Mouse (Mus musculus): Measurements from ENCODE around the gene Vangl2. TPM values are rescaled to one million over a fixed set of nuclear protein-coding genes. Genes with fewer than 3 reads are reported as not detected.
"Not testable (repeated sequence)": the region's sequence is repeated elsewhere in the genome, so short reads cannot be mapped to it uniquely, and the experiment has no call there.

Gene Vangl2
- total RNA-seq, 2 experiments from 2014 or later, result 1.4 TPM

DNA sequence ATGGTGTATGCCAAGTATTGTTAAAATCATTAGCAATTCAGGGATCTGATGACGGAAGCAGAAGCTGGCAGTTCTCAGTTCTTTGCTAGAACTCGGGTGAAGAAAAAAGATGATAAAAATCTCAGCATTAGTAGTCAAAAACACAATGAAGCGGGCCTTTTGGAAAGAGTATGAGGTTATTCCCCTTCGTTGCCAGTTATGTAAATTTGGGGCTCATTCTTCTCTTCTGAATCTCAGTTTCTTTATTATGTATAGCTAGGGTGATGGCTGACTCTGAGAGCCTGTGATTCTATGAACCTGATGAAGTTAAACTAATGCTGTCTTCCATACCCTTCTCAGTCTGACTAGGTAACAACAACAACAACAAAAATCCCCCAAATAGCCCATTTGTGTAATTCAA, 52.4 kb downstream of the Vangl2 start:
- no peak for DNase-seq
- intact Hi-C loops (cut with DNase I), result no loop called here

GRCm38 (mm10) chr1:171975377-171975776, 52.9 kb downstream of the Vangl2 start:
- DNase-seq, result no peak
- intact Hi-C loops (cut with DNase I), result no loop called here

GRCm38 (mm10) chr1:171974361-171974760, 53.9 kb downstream of the Vangl2 start:
- DNase-seq; intact Hi-C loops (cut with DNase I): not testable (repeated sequence)

GRCm38 (mm10) chr1:171970854-171971586, 57.2 kb downstream of the Vangl2 start:
- intact Hi-C loops (cut with DNase I), result no loop called here
- DNase-seq, result no peak

- no peak for DNase-seq
- intact Hi-C loops (cut with DNase I), result no loop called here
Measured at GRCm38 (mm10) chr1:171969221-171969620, 59.0 kb downstream of the Vangl2 start.

DNA sequence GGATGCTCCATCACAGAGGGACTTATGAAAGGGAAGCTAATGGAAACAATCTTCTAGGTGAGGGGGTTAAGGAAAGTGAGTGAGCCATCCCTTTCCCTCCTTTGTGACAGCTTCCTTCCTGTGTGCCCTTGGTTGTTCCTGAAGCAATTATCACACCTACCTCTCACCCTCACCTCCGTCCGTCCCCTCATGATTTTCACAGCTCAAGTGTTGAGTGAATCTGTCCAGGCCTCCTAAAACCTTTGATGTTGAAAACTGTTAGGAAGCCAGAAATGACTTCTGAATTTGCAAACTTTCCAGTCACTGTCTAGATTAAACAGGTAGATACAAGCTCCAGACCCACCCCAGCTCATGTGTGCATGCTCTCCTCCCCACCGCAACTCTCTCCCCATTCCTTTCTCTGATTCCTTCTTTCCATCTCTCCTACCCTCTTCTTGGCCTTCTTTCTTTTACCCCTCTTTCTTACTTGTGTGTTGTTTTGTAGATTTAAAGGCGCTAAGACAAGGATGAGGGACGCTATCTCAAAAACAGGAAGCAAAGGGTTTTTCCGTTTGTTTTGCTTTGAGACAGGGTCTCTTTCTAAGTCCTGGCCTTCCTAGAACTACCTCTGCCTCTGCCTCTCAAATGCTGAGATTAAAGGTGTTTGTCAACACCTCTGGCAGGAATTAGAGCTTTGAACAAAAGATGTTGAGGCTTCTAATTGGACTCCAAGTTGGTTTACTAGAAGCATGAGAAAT, 62.0 kb downstream of the Vangl2 start:
- intact Hi-C loops (cut with DNase I), result no loop called here
- no peak for DNase-seq

DNA sequence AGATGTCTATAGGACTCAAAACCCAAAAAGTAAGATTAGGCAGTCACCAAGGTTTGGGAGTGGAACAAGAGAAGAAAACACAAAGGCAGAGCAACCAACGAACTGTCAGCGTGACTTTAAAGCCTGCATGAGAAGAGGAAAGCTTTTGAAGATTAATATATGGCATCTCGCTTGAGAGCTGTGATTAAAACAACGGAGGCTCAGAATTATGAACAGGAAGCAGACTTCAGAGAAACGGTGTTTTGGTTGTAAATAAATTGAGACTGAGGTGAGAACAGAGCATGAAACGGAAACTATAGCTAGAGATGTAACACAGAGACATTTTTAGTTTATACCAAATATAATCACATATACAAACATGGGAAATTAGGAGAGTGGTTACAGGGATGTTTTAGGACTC, 64.6 kb downstream of the Vangl2 start:
- intact Hi-C loops (cut with DNase I), result no loop called here
- no peak for DNase-seq

- intact Hi-C loops (cut with DNase I), result no loop called here
- DNase-seq, result no peak
Measured at GRCm38 (mm10) chr1:171961704-171962103, 66.5 kb downstream of the Vangl2 start.

- DNase-seq, result no peak
- intact Hi-C loops (cut with DNase I), result no loop called here
Measured at GRCm38 (mm10) chr1:171960726-171961125, 67.5 kb downstream of the Vangl2 start.

- no peak for DNase-seq
- intact Hi-C loops (cut with DNase I), result no loop called here
Measured at GRCm38 (mm10) chr1:171957411-171957810, 70.8 kb downstream of the Vangl2 start.

- no peak for DNase-seq
- intact Hi-C loops (cut with DNase I), result no loop called here
Measured at GRCm38 (mm10) chr1:171955071-171955470, 73.2 kb downstream of the Vangl2 start.

Other genes starting within 250 kb of the Vangl2 start
- gene Cd84, start 188.7 kb downstream of the Vangl2 start, total RNA-seq (2021), result 1 to 10 TPM in 1 of 2 experiments, under 1 TPM in 1; 0.97 to 1.1 TPM
- gene Gm10521, start 132.8 kb downstream of the Vangl2 start, total RNA-seq (2021), result not detected
- gene Slamf6, start 110.9 kb downstream of the Vangl2 start, total RNA-seq (2021), result 1 to 10 TPM in 1 of 2 experiments, not detected in 1; 1.3 TPM
- not detected for gene Nhlh1, start 29.1 kb upstream of the Vangl2 start, total RNA-seq (2021)
- gene Copa, start 54.1 kb upstream of the Vangl2 start, total RNA-seq (2021), result 10 to 100 TPM; 67.9 to 80.5 TPM
- gene Ncstn, start 54.4 kb upstream of the Vangl2 start, total RNA-seq (2021), result 10 to 100 TPM; 25.1 to 28.8 TPM
- 10 to 100 TPM; 73.9 to 77.5 TPM for gene Pex19, start 98.3 kb upstream of the Vangl2 start, total RNA-seq (2021)
- 100 to 1,000 TPM; 165 to 181 TPM for gene Dcaf8, start 119.6 kb upstream of the Vangl2 start, total RNA-seq (2021)
- gene Pea15a, start 178.4 kb upstream of the Vangl2 start, total RNA-seq (2021), result 10 to 100 TPM; 22.5 to 28.4 TPM
- gene Casq1, start 191.4 kb upstream of the Vangl2 start, total RNA-seq (2021), result 1,000 to 10,000 TPM; 4,749 to 5,131 TPM
- under 1 TPM; 0.51 to 0.72 TPM for gene Atp1a4, start 230.0 kb upstream of the Vangl2 start, total RNA-seq (2021)
- gene Igsf8, start 233.2 kb upstream of the Vangl2 start, total RNA-seq (2021), result 1 to 10 TPM; 8.4 to 9.8 TPM